Mouse (Mus musculus) liver, adult (tissue): ENCODE measurements around the gene Pip5kl1.

Experiments
- GATA4 ChIP-seq: IDR thresholded peaks from 2 replicates; pipeline ENCODE4 v1.6.1; 2014; ENCODE audit warnings: mild to moderate bottlenecking, low read length; ENCODE audit not compliant: insufficient replicate concordance

Gene Pip5kl1

DNA sequence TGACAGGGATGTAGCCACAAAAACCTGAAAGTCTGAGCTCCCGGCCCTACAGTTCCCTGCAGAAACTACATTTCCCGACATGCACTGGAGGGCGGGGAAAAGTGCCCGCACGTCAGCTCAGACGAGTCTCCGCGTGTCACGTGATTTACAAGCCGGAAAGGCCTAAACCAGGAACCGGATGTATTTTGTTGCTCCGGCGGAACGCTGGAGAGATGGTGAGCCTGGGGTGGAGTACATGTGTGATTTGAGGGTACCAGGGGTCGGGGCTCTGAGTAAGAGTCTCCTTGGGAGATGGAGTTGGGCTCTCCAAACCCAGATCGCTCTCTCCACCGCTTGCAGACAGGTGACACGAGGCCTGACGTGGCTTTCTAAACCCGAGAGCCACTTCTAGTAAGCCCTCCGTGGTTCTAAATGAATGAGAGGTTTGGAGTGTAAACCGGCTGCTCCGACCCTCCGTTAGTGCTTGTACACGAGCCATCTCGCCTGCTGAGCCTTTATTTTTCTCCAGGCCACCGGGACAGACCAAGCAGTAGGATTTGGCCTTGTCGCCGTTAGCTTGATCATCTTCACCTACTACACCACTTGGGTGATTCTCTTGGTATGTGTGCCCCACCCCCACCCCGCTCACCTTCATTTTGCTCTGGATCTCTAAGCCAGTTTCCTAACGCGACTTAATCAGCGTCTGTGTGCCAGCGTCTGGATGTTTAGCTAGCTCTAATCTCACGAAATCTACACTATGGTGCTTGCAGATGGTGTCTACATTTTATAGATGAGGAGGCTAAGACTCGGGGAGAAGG, 3.7 kb upstream of the Pip5kl1 start, which contains the start of gene Dpm2:
Dpm2 (plus strand) TSS at position 161 of the 797 bp plus-strand sequence.
- no peak for TF ChIP-seq GATA4

DNA sequence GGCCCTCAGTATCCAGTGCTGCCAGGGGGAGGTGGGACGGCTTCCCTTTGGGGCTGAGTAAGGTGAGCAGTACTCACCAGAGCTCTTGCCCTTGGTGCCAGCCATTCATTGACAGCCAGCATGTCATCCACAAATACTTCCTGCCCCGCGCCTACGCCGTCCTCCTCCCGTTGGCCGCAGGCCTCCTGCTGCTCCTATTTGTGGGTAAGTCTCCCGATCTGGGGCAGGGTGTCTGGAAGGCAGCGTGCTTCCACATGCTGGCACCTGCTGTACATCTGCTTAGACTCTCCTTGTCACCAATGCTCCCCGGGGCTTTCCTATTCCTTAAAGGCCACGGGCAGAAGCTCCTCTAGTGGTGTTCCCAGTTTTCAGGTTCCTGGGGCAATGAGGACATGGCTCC, 2.4 kb upstream of the Pip5kl1 start:
- no peak for TF ChIP-seq GATA4

- TF ChIP-seq GATA4, result no peak
Measured at GRCm38 (mm10) chr2:32574901-32575585, 446 bp downstream of the Pip5kl1 start.

DNA sequence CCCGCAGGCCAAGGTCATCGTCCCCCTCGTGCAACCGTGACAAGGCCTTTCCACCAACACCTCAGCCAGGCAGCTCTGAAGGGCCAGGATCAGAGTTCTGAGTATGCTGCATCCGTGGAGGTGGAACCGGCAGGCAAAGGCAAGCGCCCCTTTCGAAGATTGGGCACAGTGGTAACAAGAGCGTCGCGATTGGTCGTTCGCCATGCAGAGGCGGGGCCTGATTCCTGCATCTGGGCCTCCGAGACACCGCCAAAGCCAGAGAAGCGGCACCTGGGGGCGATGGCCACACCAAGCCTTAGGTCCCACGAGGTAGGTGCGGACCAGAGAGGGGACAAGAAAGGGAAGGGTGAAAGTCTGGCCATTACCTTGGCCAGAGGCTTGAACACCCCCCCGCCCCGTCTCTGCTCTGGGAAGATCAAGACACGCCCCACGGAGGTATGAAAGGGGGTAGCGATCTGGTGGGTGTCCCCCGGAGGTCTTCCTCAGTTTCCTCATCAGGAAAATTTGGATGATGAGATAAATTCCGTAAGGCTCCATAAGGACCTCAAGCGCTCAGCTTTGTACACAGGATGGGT, 1.1 kb downstream of the Pip5kl1 start, which contains the start of gene 9430097D07Rik:
9430097D07Rik (minus strand) TSS at position 99 of the 575 bp plus-strand sequence.
- TF ChIP-seq GATA4, result no peak

GRCm38 (mm10) chr2:32576532-32576931, 1.9 kb downstream of the Pip5kl1 start:
- no peak for TF ChIP-seq GATA4

DNA sequence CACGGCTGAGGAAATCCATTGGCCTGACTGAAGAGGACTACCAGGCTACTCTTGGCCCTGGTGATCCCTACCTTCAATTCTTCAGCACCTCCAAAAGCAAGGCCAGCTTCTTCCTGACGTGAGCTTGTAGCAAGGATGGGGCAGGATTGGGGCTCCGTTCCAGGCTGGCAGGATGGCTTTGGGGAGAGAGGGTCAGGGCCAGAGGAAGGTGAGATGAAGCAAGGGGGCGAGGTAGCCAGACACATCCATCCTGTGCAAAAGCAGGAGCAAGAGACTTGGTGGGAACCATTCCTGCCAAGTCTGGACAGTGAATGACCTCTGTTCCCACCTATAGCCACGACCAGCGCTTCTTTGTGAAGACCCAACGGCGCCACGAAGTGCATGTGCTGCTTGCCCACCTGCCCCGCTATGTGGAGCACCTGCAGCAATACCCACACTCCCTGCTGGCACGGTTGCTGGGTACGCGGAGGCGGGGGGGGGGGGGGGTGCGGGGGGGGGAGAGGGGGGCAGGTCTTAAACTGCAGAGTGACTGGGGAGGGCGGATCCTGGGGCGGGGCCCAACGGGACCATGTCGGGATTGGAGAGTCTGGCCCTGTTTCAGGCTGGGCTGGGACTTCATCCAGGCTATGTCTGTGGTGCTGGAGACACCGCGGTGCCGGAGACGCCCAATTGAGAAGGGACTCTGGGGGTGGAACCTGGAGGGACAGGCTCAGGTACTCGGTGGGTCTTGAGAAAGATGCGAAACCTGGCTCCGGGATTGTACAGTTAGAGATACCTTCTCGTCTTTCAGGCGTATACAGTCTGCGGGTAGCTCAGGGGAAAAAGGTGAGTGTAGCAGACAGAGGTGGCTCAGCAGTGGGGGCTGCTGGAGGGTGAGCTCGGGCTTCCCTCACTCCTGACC, 3.8 kb downstream of the Pip5kl1 start:
- TF ChIP-seq GATA4, result no peak

DNA sequence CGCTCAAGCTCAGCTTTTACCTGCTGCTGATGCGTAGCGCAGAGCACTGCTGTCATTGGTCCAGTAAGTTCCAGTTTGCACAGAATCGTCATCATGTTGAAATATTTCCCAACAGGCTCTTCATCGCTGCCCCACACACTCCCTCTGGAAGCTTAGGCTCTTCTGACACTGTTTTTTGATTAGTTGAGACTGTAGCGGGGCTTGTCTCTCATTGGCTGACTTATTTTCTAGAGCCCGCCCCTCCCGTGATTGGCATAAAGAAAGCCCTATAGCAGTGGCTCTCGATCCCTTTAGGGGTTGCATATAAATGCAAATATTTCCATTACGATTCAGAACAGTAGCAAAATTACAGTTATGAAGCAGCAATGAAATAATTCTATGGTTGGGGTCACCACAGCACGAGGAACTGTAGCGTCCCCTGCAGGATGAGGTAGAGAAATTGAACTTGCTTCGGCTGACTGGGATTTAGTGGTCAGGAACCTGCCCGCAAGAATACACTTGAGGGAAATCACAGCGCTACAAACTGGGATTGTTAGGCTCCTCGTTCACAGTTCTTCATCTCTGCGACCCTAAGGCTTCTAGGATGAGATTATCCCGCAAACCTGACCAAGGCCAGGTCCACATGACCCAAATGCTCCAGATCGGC, 7.0 kb downstream of the Pip5kl1 start:
- TF ChIP-seq GATA4, result no peak

GRCm38 (mm10) chr2:32582830-32583799, 8.5 kb downstream of the Pip5kl1 start:
- TF ChIP-seq GATA4, result no peak

- TF ChIP-seq GATA4, result no peak
Measured at GRCm38 (mm10) chr2:32585149-32585714, 10.6 kb downstream of the Pip5kl1 start.

DNA sequence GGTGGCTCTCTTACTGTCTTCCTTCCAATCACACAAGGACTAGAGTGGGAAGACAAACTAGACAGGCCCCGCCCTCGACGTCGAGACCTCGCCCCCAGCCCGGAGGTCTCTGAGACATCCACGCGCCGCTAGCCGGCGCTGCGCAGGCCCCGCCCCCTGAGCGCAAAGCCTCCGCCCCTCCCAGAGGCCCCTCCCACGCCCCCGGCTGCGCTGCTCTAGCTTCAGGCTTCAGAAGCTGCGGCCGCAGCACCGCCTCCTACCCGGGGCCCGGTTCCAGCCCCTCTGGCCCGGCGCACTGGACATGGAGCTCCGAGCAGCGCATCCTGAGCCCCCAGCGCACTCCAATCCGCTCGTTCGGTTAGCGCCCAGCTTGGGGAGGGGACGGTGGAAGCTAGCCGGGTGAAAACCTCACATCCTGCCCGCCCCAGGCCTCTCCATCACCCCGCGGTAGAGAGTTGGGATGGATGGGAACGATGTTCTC, 12.3 kb downstream of the Pip5kl1 start, which contains the start of gene St6galnac4:
St6galnac4 (plus strand) TSS at position 225 of the 481 bp plus-strand sequence.
- TF ChIP-seq GATA4, result no peak

DNA sequence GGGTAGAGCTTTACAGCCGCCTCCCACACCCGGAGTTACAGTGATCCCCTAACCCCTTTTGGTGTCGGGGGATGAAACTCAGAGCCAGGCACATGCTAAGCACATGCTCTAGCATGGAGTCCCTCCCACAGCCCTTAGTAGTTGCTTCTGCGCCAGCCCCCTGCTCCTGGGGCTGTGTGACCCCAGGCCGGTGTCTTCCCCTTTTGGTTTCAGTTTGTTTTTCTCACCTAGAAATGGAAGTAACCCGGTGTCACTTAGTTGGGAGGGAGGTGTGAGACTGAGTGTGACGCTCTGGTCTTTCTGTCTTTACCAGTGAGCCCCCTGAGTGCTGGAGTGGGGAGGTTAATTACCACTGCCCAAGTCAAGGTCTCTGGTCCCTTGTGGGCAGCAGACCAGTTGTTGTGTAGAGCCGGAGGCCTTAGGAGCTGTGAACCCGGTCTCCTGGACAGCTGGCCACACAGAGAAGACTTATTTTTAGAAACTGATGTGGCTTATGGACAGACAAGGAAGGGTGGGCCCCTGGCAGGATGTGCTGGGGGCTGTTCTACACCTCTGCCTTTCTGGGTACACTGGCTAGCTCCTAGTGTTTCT, 13.2 kb downstream of the Pip5kl1 start:
- TF ChIP-seq GATA4, result no peak

- no peak for TF ChIP-seq GATA4
Measured at GRCm38 (mm10) chr2:32589213-32589795, 14.7 kb downstream of the Pip5kl1 start.
